Comparison of ENCODE assay signal across 20 mouse cellular contexts in the genomic region with DNA sequence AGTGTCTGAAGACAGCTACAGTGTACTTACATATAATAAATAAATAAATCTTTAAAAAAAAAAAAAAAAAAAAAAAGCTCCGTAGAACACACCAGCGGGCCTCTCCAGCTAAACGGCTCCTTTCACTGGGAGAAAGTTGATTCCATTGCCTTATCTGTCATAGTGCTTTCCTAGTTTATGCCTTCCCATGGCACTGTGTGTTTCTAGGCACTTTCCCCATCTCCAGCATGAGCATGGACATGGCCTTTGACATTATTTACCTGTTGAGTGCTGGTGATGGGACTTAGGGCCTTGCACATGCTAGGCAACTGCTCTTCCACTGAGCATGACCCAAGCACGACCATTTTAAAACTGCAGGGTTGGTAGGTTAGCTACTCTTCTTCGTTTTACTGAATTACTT. TPM values are rescaled to one million over a fixed set of nuclear protein-coding genes. Genes with fewer than 3 reads are reported as not detected.
"Had no signal": no experiment of that assay in that cellular context is flagged by ENCODE, and none has a peak within 500 bp of the region (broad histone marks: within the 10 kb centered on the region; RNA-seq: fewer than 3 reads in every experiment).

No protein-coding gene starts in this region.

- H3K4me1 ChIP-seq: midbrain, embryonic 13.5 days; midbrain, embryonic 15.5 days; neural tube, embryonic 12.5 days had no signal

- H3K27ac ChIP-seq: lung, embryonic 15.5 days; macrophage; midbrain, embryonic 13.5 days; midbrain, embryonic 15.5 days; neural tube, embryonic 12.5 days; stomach, embryonic 15.5 days; stomach, postnatal 0 days had no signal

- H3K36me3 ChIP-seq: lung, embryonic 15.5 days; midbrain, embryonic 13.5 days; midbrain, embryonic 15.5 days; neural tube, embryonic 12.5 days; stomach, embryonic 15.5 days had no signal

- H3K4me2 ChIP-seq: lung, embryonic 15.5 days; midbrain, embryonic 11.5 days; midbrain, embryonic 13.5 days; midbrain, embryonic 15.5 days; neural tube, embryonic 12.5 days; stomach, embryonic 15.5 days had no signal

- H3K4me3 ChIP-seq: lung, embryonic 15.5 days; megakaryocyte, embryonic 14.5 days; midbrain, embryonic 13.5 days; midbrain, embryonic 15.5 days; neural tube, embryonic 12.5 days; stomach, embryonic 15.5 days had no signal

- ATAC-seq: liver, postnatal 0 days; lung, postnatal 0 days; midbrain, embryonic 13.5 days; midbrain, embryonic 15.5 days had no signal

- DNase-seq: liver, postnatal 0 days; lung, adult 2 months; lung, postnatal 14 days; lung, postnatal 36 days; right cerebral cortex, postnatal 14 days; thymus, adult 2 months; thymus, postnatal 25 days; thymus, postnatal 4 days had no signal

- H3K27me3 ChIP-seq: lung, embryonic 15.5 days; midbrain, embryonic 13.5 days; midbrain, embryonic 15.5 days; neural tube, embryonic 12.5 days; stomach, embryonic 15.5 days had no signal

- H3K9me3 ChIP-seq: lung, embryonic 15.5 days; midbrain, embryonic 13.5 days; midbrain, embryonic 15.5 days; neural tube, embryonic 12.5 days; stomach, embryonic 15.5 days had no signal

- H3K9ac ChIP-seq: liver, postnatal 0 days; lung, embryonic 15.5 days; midbrain, embryonic 13.5 days; midbrain, embryonic 15.5 days; neural tube, embryonic 12.5 days; stomach, embryonic 15.5 days had no signal

RNA-seq across cellular contexts. Expression of a gene that starts 46.9 kb away (rescaled TPM):
- total RNA-seq: monocyte, adult 5-6 weeks; neutrophil, adult 5-6 weeks had no signal
- polyA plus RNA-seq: macrophage had no signal
